Mouse (Mus musculus) cortical plate, adult 2 months (tissue): Measurements from ENCODE around the gene Sox6.

Experiments
- CTCF ChIP-seq: fragments of 200-500 bp; IDR thresholded peaks from 2 replicates; pipeline ENCODE4 v1.5.1; 2011; ENCODE audit warnings: mild to moderate bottlenecking, control low read depth, low read length; ENCODE audit not compliant: insufficient read depth; ENCODE audit errors: extremely low read depth
- POLR2A ChIP-seq: fragments of 200-500 bp; IDR thresholded peaks from 2 replicates; pipeline ENCODE4 v1.6.1; 2011; ENCODE audit warnings: mild to moderate bottlenecking, low read length, control low read depth; ENCODE audit not compliant: insufficient read depth; ENCODE audit errors: extremely low read depth

GRCm38 (mm10) chr7:115872903-115873302 lies 165.7 kb downstream of the Sox6 start:
- TF ChIP-seq CTCF (no peak), POLR2A (no peak)
